Mouse (Mus musculus) adrenal gland, adult 10 weeks (tissue): ENCODE measurements around the gene Rad51c. TPM values are rescaled to one million over a fixed set of nuclear protein-coding genes. Genes with fewer than 3 reads are reported as not detected.

ENCODE experiments used
- polyA plus RNA-seq: library from polyadenylated mRNA; stranded (reverse); fragments of 350-450 nt; fragmentation: Illumina TruSeq; extraction: RNeasy Lipid Tissue Mini Kit (QIAGEN cat#74804); gene quantifications from one replicate; pipeline ENCODE4 v1.2.3, GENCODE M21; 2014; ENCODE audit warnings: low read depth, low replicate concordance

The Rad51c gene
- polyA plus RNA-seq = 5.0 TPM

DNA sequence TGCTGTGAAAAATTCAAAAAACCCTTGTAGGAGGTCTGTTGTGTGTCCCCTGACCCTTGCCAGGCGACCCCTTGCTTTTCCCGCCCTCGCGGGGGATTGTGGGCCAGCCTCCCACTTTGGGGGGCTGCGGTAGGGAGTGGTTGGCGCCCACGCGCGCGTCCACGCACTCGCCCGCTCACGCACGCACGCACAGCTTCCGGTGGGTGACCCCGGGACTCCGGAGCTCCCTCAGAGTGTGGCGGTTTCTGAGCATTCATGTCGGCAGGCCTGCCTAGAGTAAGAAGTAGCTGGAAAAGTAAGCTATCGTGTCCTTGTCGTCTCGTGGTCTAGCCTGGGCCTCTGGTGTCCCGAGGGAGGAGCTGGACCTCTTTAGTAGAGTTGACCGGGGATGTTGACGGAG lies at the start of gene Rad51c, which contains the start of gene Tex14:
Gene Rad51c, minus strand, starts transcription at position 79 of the 400 bp plus-strand sequence.
Gene Tex14, plus strand, starts transcription at position 190 of the 400 bp plus-strand sequence.

DNA sequence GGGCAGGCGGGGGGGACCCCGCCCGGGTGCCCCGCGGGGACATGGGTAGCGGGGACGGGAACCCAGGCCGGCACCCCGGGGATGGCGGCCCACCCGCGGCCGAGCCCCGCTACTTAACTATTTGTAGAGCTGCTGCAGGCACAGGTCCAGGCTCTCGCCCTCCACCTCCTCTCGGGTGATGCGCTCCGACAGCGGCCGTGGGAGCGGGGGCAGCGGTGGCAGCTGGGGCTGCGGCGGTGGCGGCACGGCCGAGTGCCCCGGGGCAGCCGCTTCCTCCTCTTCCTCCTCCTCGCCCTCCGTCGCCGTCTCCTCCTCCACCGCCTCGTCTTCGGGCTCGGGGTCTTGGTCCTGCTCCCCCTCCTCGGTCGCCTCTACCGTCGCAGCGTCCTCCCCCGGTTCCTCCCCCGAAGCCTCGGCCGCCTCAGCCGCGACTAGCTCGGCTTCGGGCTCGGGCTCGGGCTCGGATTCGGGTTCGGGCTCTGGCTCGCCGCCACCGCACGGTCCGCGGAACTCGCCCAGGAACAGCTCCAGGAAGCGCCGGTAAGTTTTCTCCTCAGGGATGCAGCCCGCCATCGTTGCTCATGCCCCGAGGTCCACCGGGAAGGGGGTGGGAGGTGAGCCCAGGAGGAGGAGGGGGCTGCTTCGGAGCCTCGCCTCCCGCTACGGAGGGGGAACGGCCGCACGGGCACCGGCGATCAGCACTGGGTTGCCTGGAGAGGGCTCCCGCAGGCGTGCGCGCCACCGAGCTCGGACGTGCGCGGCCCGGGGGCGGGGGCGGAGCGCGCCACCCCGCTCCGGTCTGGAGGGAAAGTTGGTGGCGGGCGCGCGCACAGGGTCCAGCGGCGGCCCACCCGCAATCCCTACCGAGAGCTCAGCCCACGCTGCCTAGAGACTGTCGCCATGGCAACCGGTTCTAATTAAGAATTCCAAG lies 46.2 kb downstream of the Rad51c start, which contains the start of gene Ppm1e:
Gene Ppm1e, minus strand, starts transcription at position 693 of the 931 bp plus-strand sequence.

Other genes with a start within 250 kb of the Rad51c start
- gene Ppm1e, start 45.9 kb downstream of the Rad51c start, polyA plus RNA-seq = 68.2 TPM
- 0.23 TPM for gene Tex14, start 111 bp upstream of the Rad51c start, polyA plus RNA-seq
- gene Gm11492, start 161.7 kb upstream of the Rad51c start, polyA plus RNA-seq = not detected
- 12.4 TPM for gene Sept4, start 163.9 kb upstream of the Rad51c start, polyA plus RNA-seq
- 22.0 TPM for gene Mtmr4, start 187.2 kb upstream of the Rad51c start, polyA plus RNA-seq
- gene Hsf5, start 212.2 kb upstream of the Rad51c start, polyA plus RNA-seq = not detected